Mouse (Mus musculus): Measurements from ENCODE around the gene Selenoo. TPM values are rescaled to one million over a fixed set of nuclear protein-coding genes. Genes with fewer than 3 reads are reported as not detected.

The Selenoo gene
- total and polyA plus RNA-seq, 2 experiments: 91.0 to 122 TPM

GRCm38 (mm10) chr15:89123595-89123994 lies 34.7 kb downstream of the Selenoo start:
- 63% methylated on average over 11 of the region's 11 CpGs for WGBS
- Histone ChIP-seq H3K79me2 (ENCODE audit: control insufficient read depth, insufficient read depth, low read length) (peaks cover 14% of the 10 kb centered on the region; the same call in 1 of the 2 replicates), H3K27ac (replicated peaks; ENCODE audit: insufficient read depth, low read depth, low read length) (no peak overlapping the region), H3K9ac (ENCODE audit: low read depth, low read length) (no peak overlapping the region), H3K36me3 (ENCODE audit: control insufficient read depth, insufficient read depth, low read length) (no peaks in the 10 kb centered on the region; the same call in 1 of the 2 replicates), H3K4me1 (ENCODE audit: control insufficient read depth, insufficient read depth, low read length) (peaks cover 17% of the 10 kb centered on the region), H3K4me3 (ENCODE audit: insufficient read depth, low read depth, low read length) (no peak overlapping the region), H3K27me3 (ENCODE audit: control insufficient read depth, insufficient read depth, low read length) (no peaks in the 10 kb centered on the region)
- TF ChIP-seq CTCF (IDR thresholded peaks at IDR 0.05; ENCODE audit: low read depth, low read length) (no peak), POLR2A (IDR thresholded peaks at IDR 0.05; ENCODE audit: extremely low read depth, insufficient read depth, low read length) (no peak)
- no peak for DNase-seq (ENCODE audit: extremely low read depth, low read depth, low spot score)

DNA sequence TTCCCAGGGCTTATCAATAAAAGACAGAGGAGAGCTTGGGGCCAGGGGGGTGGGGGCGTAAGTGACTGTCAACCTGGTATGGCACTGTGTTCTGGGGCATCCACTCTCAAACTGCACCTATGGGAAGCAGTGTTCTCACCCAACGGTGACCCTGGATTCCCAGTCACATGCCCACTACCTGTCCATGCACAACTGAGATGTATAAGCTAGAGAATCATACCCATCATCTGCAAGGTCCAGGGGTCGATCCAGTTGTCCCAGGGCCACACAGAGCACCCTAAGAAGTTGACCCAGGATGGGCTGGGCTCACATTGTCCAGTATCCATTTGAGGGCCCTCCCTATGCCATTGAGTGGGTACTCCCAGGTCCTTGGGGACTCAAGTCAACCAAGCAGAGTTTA lies 35.4 kb downstream of the Selenoo start:
- no peak overlapping the region for H3K9ac ChIP-seq (ENCODE audit: low read depth, low read length)
- WGBS: 95% methylated on average over 3 of the region's 3 CpGs

GRCm38 (mm10) chr15:89125351-89125750 lies 36.5 kb downstream of the Selenoo start:
- Histone ChIP-seq H3K4me3 (ENCODE audit: insufficient read depth, low read depth, low read length) (no peak overlapping the region), H3K27ac (replicated peaks; ENCODE audit: insufficient read depth, low read depth, low read length) (no peak overlapping the region), H3K36me3 (ENCODE audit: control insufficient read depth, insufficient read depth, low read length) (no peaks in the 10 kb centered on the region), H3K79me2 (ENCODE audit: control insufficient read depth, insufficient read depth, low read length) (peaks cover 14% of the 10 kb centered on the region; the same call in 1 of the 2 replicates), H3K4me1 (ENCODE audit: control insufficient read depth, insufficient read depth, low read length) (peaks cover 19% of the 10 kb centered on the region), H3K9ac (ENCODE audit: low read depth, low read length) (no peak overlapping the region), H3K27me3 (ENCODE audit: control insufficient read depth, insufficient read depth, low read length) (no peaks in the 10 kb centered on the region)
- WGBS: 97% methylated on average over 9 of the region's 9 CpGs
- TF ChIP-seq CTCF (IDR thresholded peaks at IDR 0.05; ENCODE audit: low read depth, low read length) (no peak), POLR2A (IDR thresholded peaks at IDR 0.05; ENCODE audit: extremely low read depth, insufficient read depth, low read length) (no peak)
- DNase-seq (ENCODE audit: extremely low read depth, low read depth, low spot score): no peak

More for the DNA sequence above, 35.4 kb downstream of the Selenoo start:
- Histone ChIP-seq H3K27ac (replicated peaks; ENCODE audit: insufficient read depth, low read depth, low read length) (no peak overlapping the region), H3K4me1 (ENCODE audit: control insufficient read depth, insufficient read depth, low read length) (peaks cover 19% of the 10 kb centered on the region), H3K4me3 (ENCODE audit: insufficient read depth, low read depth, low read length) (no peak overlapping the region), H3K36me3 (ENCODE audit: control insufficient read depth, insufficient read depth, low read length) (no peaks in the 10 kb centered on the region; the same call in 1 of the 2 replicates), H3K27me3 (ENCODE audit: control insufficient read depth, insufficient read depth, low read length) (no peaks in the 10 kb centered on the region), H3K79me2 (ENCODE audit: control insufficient read depth, insufficient read depth, low read length) (peaks cover 14% of the 10 kb centered on the region; the same call in 1 of the 2 replicates)
- DNase-seq (ENCODE audit: extremely low read depth, low read depth, low spot score): no peak
- TF ChIP-seq POLR2A (IDR thresholded peaks at IDR 0.05; ENCODE audit: extremely low read depth, insufficient read depth, low read length) (no peak), CTCF (IDR thresholded peaks at IDR 0.05; ENCODE audit: low read depth, low read length) (no peak)

DNA sequence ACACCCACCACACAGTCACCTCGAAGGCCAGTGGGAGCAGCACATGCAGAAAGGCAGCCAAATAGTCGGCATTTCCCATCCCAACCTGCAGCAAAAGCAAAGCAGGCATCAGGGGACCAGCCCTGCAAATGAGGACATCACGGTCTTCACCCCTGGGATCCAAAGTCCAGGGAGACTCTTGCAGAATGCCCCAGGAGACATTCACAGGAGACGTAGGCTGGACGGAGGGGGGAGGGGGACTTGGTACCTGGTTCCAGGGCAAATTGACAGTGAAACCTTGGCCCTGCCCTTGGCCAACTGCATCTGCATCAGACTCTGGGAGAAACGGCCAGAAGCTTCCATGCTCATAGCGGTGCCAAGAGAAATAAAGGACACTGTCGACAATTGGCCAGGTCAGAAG lies 37.7 kb downstream of the Selenoo start:
- Histone ChIP-seq H3K79me2 (ENCODE audit: control insufficient read depth, insufficient read depth, low read length) (peaks cover 14% of the 10 kb centered on the region; the same call in 1 of the 2 replicates), H3K4me3 (ENCODE audit: insufficient read depth, low read depth, low read length) (no peak overlapping the region), H3K36me3 (ENCODE audit: control insufficient read depth, insufficient read depth, low read length) (no peaks in the 10 kb centered on the region), H3K4me1 (ENCODE audit: control insufficient read depth, insufficient read depth, low read length) (peaks cover 19% of the 10 kb centered on the region), H3K9ac (ENCODE audit: low read depth, low read length) (no peak overlapping the region), H3K27me3 (ENCODE audit: control insufficient read depth, insufficient read depth, low read length) (no peaks in the 10 kb centered on the region), H3K27ac (replicated peaks; ENCODE audit: insufficient read depth, low read depth, low read length) (no peak overlapping the region)
- TF ChIP-seq POLR2A (IDR thresholded peaks at IDR 0.05; ENCODE audit: extremely low read depth, insufficient read depth, low read length) (no peak), CTCF (IDR thresholded peaks at IDR 0.05; ENCODE audit: low read depth, low read length) (no peak)
- 71% methylated on average over 8 of the region's 8 CpGs for WGBS
- DNase-seq (ENCODE audit: extremely low read depth, low read depth, low spot score): peak; percentile 39

GRCm38 (mm10) chr15:89127364-89127940 lies 38.6 kb downstream of the Selenoo start:
- Histone ChIP-seq H3K9ac (ENCODE audit: low read depth, low read length) (0 out of 2 replicates have a peak overlapping the region, but pooled peaks have one; percentile 1), H3K79me2 (ENCODE audit: control insufficient read depth, insufficient read depth, low read length) (peaks cover 6% of the 10 kb centered on the region; the same call in 1 of the 2 replicates), H3K27me3 (ENCODE audit: control insufficient read depth, insufficient read depth, low read length) (no peaks in the 10 kb centered on the region), H3K4me1 (ENCODE audit: control insufficient read depth, insufficient read depth, low read length) (peaks cover 12% of the 10 kb centered on the region), H3K4me3 (ENCODE audit: insufficient read depth, low read depth, low read length) (no peak overlapping the region), H3K27ac (replicated peaks; ENCODE audit: insufficient read depth, low read depth, low read length) (no peak overlapping the region), H3K36me3 (ENCODE audit: control insufficient read depth, insufficient read depth, low read length) (no peaks in the 10 kb centered on the region)
- no peak for TF ChIP-seq POLR2A (IDR thresholded peaks at IDR 0.05; ENCODE audit: extremely low read depth, insufficient read depth, low read length)
- TF ChIP-seq CTCF (IDR thresholded peaks at IDR 0.05; ENCODE audit: low read depth, low read length): no peak
- DNase-seq (ENCODE audit: extremely low read depth, low read depth, low spot score): no peak
- WGBS: 82% methylated on average over 8 of the region's 8 CpGs

Data from liver, adult 2 months (tissue).